Mouse (Mus musculus): ENCODE measurements around the gene Edar.

DNA sequence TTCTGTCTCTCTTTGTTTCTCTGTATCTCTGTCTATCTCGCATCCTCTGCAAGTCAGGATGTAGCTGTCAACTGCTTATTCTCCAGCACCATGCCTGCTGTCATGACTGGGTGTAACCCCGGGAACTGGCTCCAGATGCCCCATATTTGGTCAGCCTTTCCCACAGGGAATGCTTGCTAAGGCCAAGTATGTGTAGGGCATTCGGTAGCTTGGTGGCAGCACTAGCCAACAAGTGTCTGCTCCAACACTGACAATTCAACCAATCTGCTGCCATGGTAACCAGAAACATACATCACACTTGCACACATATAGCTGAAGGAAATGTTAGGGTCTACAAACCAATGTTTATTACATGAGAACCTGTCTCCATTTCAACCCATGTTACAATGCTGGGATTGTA lies 21.8 kb downstream of the Edar start:
- TF ChIP-seq ZC3H11A (IDR thresholded peaks at IDR 0.05; ENCODE audit: borderline replicate concordance, low read depth, low read length): no peak
- TF ChIP-seq ZNF384 (IDR thresholded peaks at IDR 0.05; ENCODE audit: low read depth, low read length): no peak
- no peak for TF ChIP-seq MAFK (IDR thresholded peaks at IDR 0.05; ENCODE audit: insufficient read depth, low read depth, low read length)
